Mouse (Mus musculus): ENCODE measurements at regions not wholly inside any gene's neighbourhood (a gene's known extent, or its start where the extent isn't known, plus 50 kb on each side); places are given as distances from the start of the nearest gene placed in this dataset.

DNA sequence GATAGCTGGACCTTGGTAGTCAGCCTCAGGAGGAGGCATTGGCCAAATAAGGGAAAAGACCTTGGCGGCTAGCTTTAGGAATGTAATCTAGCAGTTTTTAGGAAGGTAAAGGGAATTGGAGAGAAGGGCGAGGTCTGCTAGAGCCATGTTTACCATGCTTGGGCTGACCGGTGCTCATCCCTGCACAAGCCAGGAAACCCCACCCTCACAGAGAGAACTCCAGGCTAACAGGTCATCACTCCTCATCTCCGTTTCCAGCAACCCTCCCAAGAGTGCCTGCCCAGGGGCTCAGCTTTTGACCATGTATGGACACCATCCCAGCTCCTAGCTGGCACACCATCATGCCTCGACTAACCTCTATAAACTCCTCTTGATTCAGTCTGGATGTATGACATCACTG lies 1162.9 kb downstream of the 4930447A16Rik start:
- H3K36me3 ChIP-seq (replicated peaks in 1 of 2; ENCODE audit: control insufficient read depth in 1 of 2, insufficient read depth in 1 of 2, low read length in 1 of 2): no peaks in the 10 kb centered on the region
- H3K4me2 ChIP-seq (ENCODE audit: insufficient read depth, low read depth, poor library complexity, severe bottlenecking): no peak overlapping the region
- H3K9me3 ChIP-seq (replicated peaks; ENCODE audit: low read length): no peaks in the 10 kb centered on the region
- no peak for DNase-seq (ENCODE audit: extremely low read depth)
- H3K79me2 ChIP-seq (replicated peaks; ENCODE audit: control insufficient read depth, extremely low read depth, insufficient read depth, poor library complexity, severe bottlenecking): no peaks in the 10 kb centered on the region
- in situ Hi-C loops (cut with MboI; ENCODE audit: low pct_ligation_motif_present, low pct_unique_long_range_greater_than_20kb, low sequenced_read_pairs): no loop called here
- TF ChIP-seq HCFC1 (IDR thresholded peaks at IDR 0.05; ENCODE audit: low read depth, low read length) (no peak), USF1 (IDR thresholded peaks at IDR 0.05; ENCODE audit: low read depth, low read length) (no peak), CTCF (conservative IDR thresholded peaks at IDR 0.05 in 1 of 2, IDR thresholded peaks at IDR 0.05 in 1 of 2; ENCODE audit: low read depth in 2 of 2, low read length in 2 of 2) (no peak), ETS1 (conservative IDR thresholded peaks at IDR 0.05; ENCODE audit: low read depth, low read length) (no peak), JUND (conservative IDR thresholded peaks at IDR 0.05; ENCODE audit: low read depth, low read length) (no peak), ELF1 (IDR thresholded peaks at IDR 0.05; ENCODE audit: low read depth, low read length) (no peak), MAX (IDR thresholded peaks at IDR 0.05; ENCODE audit: low read length) (no peak), NRF1 (IDR thresholded peaks at IDR 0.05; ENCODE audit: low read depth, low read length) (no peak)
- H3K4me3 ChIP-seq (replicated peaks in 1 of 3; ENCODE audit: low read depth in 2 of 3, low read length in 2 of 3, poor library complexity in 1 of 3): no peak overlapping the region
- dilution Hi-C loops (cut with MboI; ENCODE audit: extremely low pct_ligation_motif_present, extremely low pct_unique_long_range_greater_than_20kb, low sequenced_read_pairs): no loop called here
- H3K27me3 ChIP-seq (replicated peaks): no peaks in the 10 kb centered on the region
- no peaks in the 10 kb centered on the region for H3K4me1 ChIP-seq (ENCODE audit: control insufficient read depth in 1 of 2, insufficient read depth in 2 of 2)
- H3K27ac ChIP-seq (ENCODE audit: insufficient read depth, low read depth): no peak overlapping the region
- H3K9ac ChIP-seq (ENCODE audit: insufficient read depth, low read depth): no peak overlapping the region

DNA sequence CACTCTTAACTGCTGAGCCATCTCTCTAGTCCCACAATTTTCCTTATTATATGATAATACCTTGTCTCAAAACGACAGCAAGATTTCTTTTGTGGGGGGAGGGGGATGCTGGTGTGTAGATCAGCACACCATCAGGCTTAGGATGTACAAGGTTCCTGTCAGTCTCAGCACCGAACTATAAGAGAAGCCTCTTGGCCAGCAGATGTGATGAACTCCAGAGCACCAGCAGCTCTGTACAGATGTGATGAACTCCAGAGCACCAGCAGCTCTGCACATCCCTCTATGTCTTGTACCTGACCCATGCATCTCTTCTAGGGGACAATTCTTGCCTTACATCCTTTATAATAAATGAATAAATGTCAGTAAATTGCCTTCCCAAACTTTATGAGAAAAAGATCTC lies 1163.7 kb downstream of the 4930447A16Rik start:
- TF ChIP-seq NRF1 (IDR thresholded peaks at IDR 0.05; ENCODE audit: low read depth, low read length) (no peak), CTCF (conservative IDR thresholded peaks at IDR 0.05 in 1 of 2, IDR thresholded peaks at IDR 0.05 in 1 of 2; ENCODE audit: low read depth in 2 of 2, low read length in 2 of 2) (no peak), MXI1 (IDR thresholded peaks at IDR 0.05; ENCODE audit: low read depth, low read length) (no peak), USF1 (IDR thresholded peaks at IDR 0.05; ENCODE audit: low read depth, low read length) (no peak), RAD21 (IDR thresholded peaks at IDR 0.05; ENCODE audit: low read depth, low read length) (no peak), IRF4 (IDR thresholded peaks at IDR 0.05; ENCODE audit: low read depth, low read length) (no peak), UBTF (IDR thresholded peaks at IDR 0.05; ENCODE audit: low read depth, low read length) (no peak), POLR2AphosphoS2 (IDR thresholded peaks at IDR 0.05; ENCODE audit: low read depth, low read length) (no peak), ELF1 (IDR thresholded peaks at IDR 0.05; ENCODE audit: low read depth, low read length) (no peak), ZNF384 (IDR thresholded peaks at IDR 0.05; ENCODE audit: low read depth, low read length) (no peak), SMC3 (IDR thresholded peaks at IDR 0.05; ENCODE audit: low read depth, low read length) (no peak), JUND (conservative IDR thresholded peaks at IDR 0.05; ENCODE audit: low read depth, low read length) (no peak), TCF12 (IDR thresholded peaks at IDR 0.05; ENCODE audit: low read depth, low read length) (no peak), ZKSCAN1 (IDR thresholded peaks at IDR 0.05; ENCODE audit: borderline replicate concordance, low read depth, low read length) (no peak), HCFC1 (IDR thresholded peaks at IDR 0.05; ENCODE audit: low read depth, low read length) (no peak), ETS1 (conservative IDR thresholded peaks at IDR 0.05; ENCODE audit: low read depth, low read length) (no peak), SIN3A (IDR thresholded peaks at IDR 0.05; ENCODE audit: low read length) (no peak), KAT2A (IDR thresholded peaks at IDR 0.05; ENCODE audit: insufficient replicate concordance, low read length) (no peak)
- H3K79me2 ChIP-seq (replicated peaks; ENCODE audit: control insufficient read depth, extremely low read depth, insufficient read depth, poor library complexity, severe bottlenecking): no peaks in the 10 kb centered on the region
- dilution Hi-C loops (cut with MboI; ENCODE audit: extremely low pct_ligation_motif_present, extremely low pct_unique_long_range_greater_than_20kb, low sequenced_read_pairs): no loop called here
- H3K9ac ChIP-seq (ENCODE audit: insufficient read depth, low read depth): no peak overlapping the region
- H3K27me3 ChIP-seq (replicated peaks): no peaks in the 10 kb centered on the region
- DNase-seq (ENCODE audit: extremely low read depth): no peak
- in situ Hi-C loops (cut with MboI; ENCODE audit: low pct_ligation_motif_present, low pct_unique_long_range_greater_than_20kb, low sequenced_read_pairs): no loop called here
- peaks cover under 1% of the 10 kb centered on the region in 2 experiments; a peak in 2 of 4 replicates for H3K4me1 ChIP-seq (ENCODE audit: control insufficient read depth in 1 of 2, insufficient read depth in 2 of 2)
- no peaks in the 10 kb centered on the region for H3K36me3 ChIP-seq (replicated peaks in 1 of 2; ENCODE audit: control insufficient read depth in 1 of 2, insufficient read depth in 1 of 2, low read length in 1 of 2)
- H3K4me2 ChIP-seq (ENCODE audit: insufficient read depth, low read depth, poor library complexity, severe bottlenecking): no peak overlapping the region
- no peak overlapping the region for H3K4me3 ChIP-seq (replicated peaks in 1 of 3; ENCODE audit: low read depth in 2 of 3, low read length in 2 of 3, poor library complexity in 1 of 3)
- H3K27ac ChIP-seq (ENCODE audit: insufficient read depth, low read depth): no peak overlapping the region
- H3K9me3 ChIP-seq (replicated peaks; ENCODE audit: low read length): no peaks in the 10 kb centered on the region
